In genomic region chr2:39219034-39219433, GRCm38 (mm10) we compare ENCODE assay signal across 29 mouse cellular contexts.
"Had no signal": no experiment of that assay in that cellular context is flagged by ENCODE, and none has a peak within 500 bp of the region (broad histone marks: within the 10 kb centered on the region; RNA-seq: fewer than 3 reads in every experiment).

No protein-coding gene starts in this region.

- H3K4me3 ChIP-seq: embryonic facial prominence, embryonic 10.5 days; embryonic facial prominence, embryonic 12.5 days; embryonic facial prominence, embryonic 13.5 days; embryonic facial prominence, embryonic 15.5 days; erythroblast, embryonic 14.5 days; forebrain, embryonic 10.5 days; forebrain, embryonic 12.5 days; forebrain, embryonic 13.5 days; forebrain, embryonic 15.5 days; gastrocnemius, adult 2 months; heart, adult 2 months had no signal

- H3K9ac ChIP-seq: embryonic facial prominence, embryonic 12.5 days; embryonic facial prominence, embryonic 13.5 days; embryonic facial prominence, embryonic 15.5 days; forebrain, embryonic 12.5 days; forebrain, embryonic 13.5 days; forebrain, embryonic 15.5 days; forebrain, postnatal 0 days had no signal

- H3K4me2 ChIP-seq: embryonic facial prominence, embryonic 12.5 days; embryonic facial prominence, embryonic 13.5 days; embryonic facial prominence, embryonic 15.5 days; forebrain, embryonic 12.5 days; forebrain, embryonic 13.5 days; forebrain, embryonic 15.5 days had no signal

- H3K4me1 ChIP-seq: embryonic facial prominence, embryonic 10.5 days; embryonic facial prominence, embryonic 12.5 days; embryonic facial prominence, embryonic 13.5 days had no signal

- H3K36me3 ChIP-seq: embryonic facial prominence, embryonic 10.5 days; embryonic facial prominence, embryonic 12.5 days; embryonic facial prominence, embryonic 13.5 days; embryonic facial prominence, embryonic 15.5 days; forebrain, embryonic 10.5 days; forebrain, embryonic 12.5 days; forebrain, embryonic 15.5 days had no signal

- ATAC-seq: forebrain, embryonic 13.5 days; forebrain, embryonic 14.5 days; forebrain, embryonic 15.5 days; forebrain, embryonic 16.5 days; forebrain, postnatal 0 days had no signal

- H3K27me3 ChIP-seq: embryonic facial prominence, embryonic 12.5 days; embryonic facial prominence, embryonic 13.5 days; embryonic facial prominence, embryonic 15.5 days; forebrain, embryonic 12.5 days; forebrain, embryonic 13.5 days; forebrain, embryonic 15.5 days had no signal

- H3K27ac ChIP-seq: embryonic facial prominence, embryonic 10.5 days; embryonic facial prominence, embryonic 12.5 days; embryonic facial prominence, embryonic 13.5 days; embryonic facial prominence, embryonic 15.5 days; forebrain, embryonic 10.5 days; forebrain, embryonic 12.5 days; forebrain, embryonic 13.5 days; forebrain, embryonic 15.5 days; gastrocnemius, adult 2 months; heart, adult 2 months had no signal

- DNase-seq: cerebellum, adult 2 months; cerebellum, adult 8-10 months; cerebellum, adult 9-10 months; cerebellum, adult 9-11 months; cerebellum, postnatal 10 days; cerebellum, postnatal 14 days; cerebellum, postnatal 25 days; cerebellum, postnatal 36 days; embryo, embryonic 11 days; forebrain, postnatal 0 days; gastrocnemius, adult 2 months; gastrocnemius, postnatal 10 days; gastrocnemius, postnatal 14 days; gastrocnemius, postnatal 25 days; gastrocnemius, postnatal 36 days; heart, adult 11 months; heart, adult 18-20 months; heart, adult 2 months had no signal

- H3K9me3 ChIP-seq: embryonic facial prominence, embryonic 10.5 days; embryonic facial prominence, embryonic 12.5 days; embryonic facial prominence, embryonic 13.5 days; embryonic facial prominence, embryonic 15.5 days; forebrain, embryonic 10.5 days; forebrain, embryonic 12.5 days; forebrain, embryonic 13.5 days; forebrain, embryonic 15.5 days had no signal
